Mouse (Mus musculus) midbrain, postnatal 0 days (tissue): ENCODE measurements around the gene Nfia. TPM values are rescaled to one million over a fixed set of nuclear protein-coding genes. Genes with fewer than 3 reads are reported as not detected.
A peak's percentile ranks its signal among the peaks of the same experiment; 100 is the strongest.

Experiments used
- ATAC-seq: fragments of 200-750 bp; cut with Nextera tagmentation; 2 replicates; pipeline ENCODE4 v1.8.0; 2017; ENCODE audit warnings: moderate number of reproducible peaks, mild to moderate bottlenecking, moderate TSS enrichment, moderate library complexity; ENCODE audit not compliant: low FRiP score
- DNase-seq: peaks from one replicate; pipeline ENCODE4 v3.0.0-alpha.2; 2015; ENCODE audit warnings: low spot score
- H3K27ac ChIP-seq: fragments of 300-500 bp; sonication (generic); 2 replicates; pipeline ENCODE4 v1.5.1; 2014; ENCODE audit warnings: low read depth, mild to moderate bottlenecking, low read length, mixed read lengths
- H3K27me3 ChIP-seq: fragments of 300-500 bp; sonication (generic); 2 replicates; pipeline ENCODE4 v1.6.1; 2014; ENCODE audit warnings: low read length, control low read depth, mixed read lengths; ENCODE audit not compliant: insufficient read depth
- H3K36me3 ChIP-seq: fragments of 300-500 bp; sonication (generic); 2 replicates; pipeline ENCODE4 v1.6.1; 2014; ENCODE audit warnings: low read length, control low read depth, mixed read lengths; ENCODE audit not compliant: insufficient read depth
- H3K4me1 ChIP-seq: fragments of 300-500 bp; sonication (generic); 2 replicates; pipeline ENCODE4 v1.6.1; 2014; ENCODE audit warnings: mild to moderate bottlenecking, control low read depth, antibody characterized with exemption, low read length, mixed read lengths; ENCODE audit not compliant: insufficient read depth
- H3K4me2 ChIP-seq: fragments of 300-500 bp; sonication (generic); 2 replicates; pipeline ENCODE4 v1.6.1; 2014; ENCODE audit warnings: low read depth, mild to moderate bottlenecking, low read length, mixed read lengths; ENCODE audit not compliant: poor library complexity, severe bottlenecking
- H3K4me3 ChIP-seq: fragments of 300-500 bp; sonication (generic); 2 replicates; pipeline ENCODE4 v1.5.1; 2014; ENCODE audit warnings: low read depth, mild to moderate bottlenecking, low read length, moderate library complexity
- H3K9ac ChIP-seq: fragments of 300-500 bp; sonication (generic); replicated peaks from 2 replicates; pipeline ENCODE4 v1.6.1; 2014; ENCODE audit warnings: mild to moderate bottlenecking, low read length, moderate library complexity, mixed read lengths; ENCODE audit not compliant: poor library complexity, severe bottlenecking
- H3K9me3 ChIP-seq: fragments of 300-500 bp; sonication (generic); 2 replicates; pipeline ENCODE4 v1.6.1; 2016; ENCODE audit warnings: low read length, control low read depth
- CTCF ChIP-seq: IDR thresholded peaks from 2 replicates; pipeline ENCODE4 v1.5.1; 2016; ENCODE audit warnings: antibody characterized with exemption, mild to moderate bottlenecking
- WGBS: fragments of 180-500 bp; shearing (Covaris S2); extraction: QIAGEN DNeasy Blood & Tissue Kit; methylation state at CpG from one replicate; pipeline ENCODE4 v1.1.7; 2014; 5-methylcytosine and 5-hydroxymethylcytosine counted together
- polyA plus RNA-seq: library from polyadenylated mRNA; unstranded; fragments of >200 nt; fragmentation: Nextera tagmentation; extraction: Ambion mirVana; gene quantifications from 2 replicates; pipeline ENCODE4 v1.2.1, GENCODE M21; 2015
- total RNA-seq: library from RNA; depleted of rRNA; stranded (reverse); fragments of >200 nt; gene quantifications from 2 replicates; pipeline ENCODE4 v1.2.3, GENCODE M21; 2014

The Nfia gene
- total and polyA plus RNA-seq, 2 experiments from 2014 or later = 35.7 to 51.7 TPM

GRCm38 (mm10) chr4:98023245-98023792 is 250.8 kb downstream of the Nfia start:
- H3K4me1 ChIP-seq = no peaks in the 10 kb centered on the region
- no peak overlapping the region for H3K9ac ChIP-seq
- no peak for ATAC-seq
- H3K27ac ChIP-seq = no peak overlapping the region
- H3K9me3 ChIP-seq = no peaks in the 10 kb centered on the region
- DNase-seq = peak; percentile 61
- no peak for TF ChIP-seq CTCF
- no peak overlapping the region for H3K4me2 ChIP-seq
- 33% methylated on average over 6 of the region's 6 CpGs for WGBS
- H3K36me3 ChIP-seq = no peaks in the 10 kb centered on the region
- H3K4me3 ChIP-seq = no peak overlapping the region
- H3K27me3 ChIP-seq = no peaks in the 10 kb centered on the region

GRCm38 (mm10) chr4:98027412-98027811 is 254.9 kb downstream of the Nfia start:
- Histone ChIP-seq H3K36me3 (no peaks in the 10 kb centered on the region), H3K4me2 (no peak overlapping the region), H3K27me3 (no peaks in the 10 kb centered on the region), H3K4me1 (no peaks in the 10 kb centered on the region), H3K4me3 (no peak overlapping the region), H3K27ac (no peak overlapping the region), H3K9me3 (no peaks in the 10 kb centered on the region), H3K9ac (no peak overlapping the region)
- DNase-seq (no peak), ATAC-seq (no peak)
- 59% methylated on average over 4 of the region's 4 CpGs for WGBS
- TF ChIP-seq CTCF = no peak

GRCm38 (mm10) chr4:98031871-98032270 is 259.3 kb downstream of the Nfia start:
- ATAC-seq (no peak), DNase-seq (no peak)
- no peaks in the 10 kb centered on the region for H3K27me3 ChIP-seq
- no peaks in the 10 kb centered on the region for H3K9me3 ChIP-seq
- H3K27ac ChIP-seq = no peak overlapping the region
- WGBS = 74% methylated on average over 3 of the region's 3 CpGs
- no peak overlapping the region for H3K9ac ChIP-seq
- H3K36me3 ChIP-seq = no peaks in the 10 kb centered on the region
- TF ChIP-seq CTCF = no peak
- H3K4me3 ChIP-seq = no peak overlapping the region
- no peaks in the 10 kb centered on the region for H3K4me1 ChIP-seq
- no peak overlapping the region for H3K4me2 ChIP-seq

- H3K4me1 ChIP-seq = no peaks in the 10 kb centered on the region
- H3K36me3 ChIP-seq = no peaks in the 10 kb centered on the region
- H3K4me3 ChIP-seq = no peak overlapping the region
- no peaks in the 10 kb centered on the region for H3K9me3 ChIP-seq
- WGBS = 53% methylated on average over 5 of the region's 5 CpGs
- no peak for TF ChIP-seq CTCF
- ATAC-seq (no peak), DNase-seq (no peak)
- no peaks in the 10 kb centered on the region for H3K27me3 ChIP-seq
- no peak overlapping the region for H3K27ac ChIP-seq
- H3K9ac ChIP-seq = no peak overlapping the region
- no peak overlapping the region for H3K4me2 ChIP-seq
Measured at GRCm38 (mm10) chr4:98032332-98032731, 259.8 kb downstream of the Nfia start.

- DNase-seq = no peak
- Histone ChIP-seq H3K4me2 (no peak overlapping the region), H3K36me3 (no peaks in the 10 kb centered on the region), H3K9me3 (no peaks in the 10 kb centered on the region), H3K27me3 (no peaks in the 10 kb centered on the region), H3K9ac (no peak overlapping the region), H3K27ac (no peak overlapping the region), H3K4me1 (no peaks in the 10 kb centered on the region), H3K4me3 (no peak overlapping the region)
- no peak for TF ChIP-seq CTCF
- 82% methylated on average over 5 of the region's 5 CpGs for WGBS
- ATAC-seq = no peak
Measured at GRCm38 (mm10) chr4:98039095-98039494, 266.6 kb downstream of the Nfia start.

- ATAC-seq = no peak
- no peak overlapping the region for H3K27ac ChIP-seq
- H3K36me3 ChIP-seq = no peaks in the 10 kb centered on the region
- H3K9me3 ChIP-seq = no peaks in the 10 kb centered on the region
- 68% methylated on average over 7 of the region's 7 CpGs for WGBS
- no peak for DNase-seq
- TF ChIP-seq CTCF = no peak
- no peak overlapping the region for H3K9ac ChIP-seq
- no peaks in the 10 kb centered on the region for H3K4me1 ChIP-seq
- no peak overlapping the region for H3K4me3 ChIP-seq
- H3K27me3 ChIP-seq = no peaks in the 10 kb centered on the region
- no peak overlapping the region for H3K4me2 ChIP-seq
Measured at GRCm38 (mm10) chr4:98040179-98040578, 267.6 kb downstream of the Nfia start.
